25 mouse cellular contexts compared by ENCODE assay signal in the genomic region with DNA sequence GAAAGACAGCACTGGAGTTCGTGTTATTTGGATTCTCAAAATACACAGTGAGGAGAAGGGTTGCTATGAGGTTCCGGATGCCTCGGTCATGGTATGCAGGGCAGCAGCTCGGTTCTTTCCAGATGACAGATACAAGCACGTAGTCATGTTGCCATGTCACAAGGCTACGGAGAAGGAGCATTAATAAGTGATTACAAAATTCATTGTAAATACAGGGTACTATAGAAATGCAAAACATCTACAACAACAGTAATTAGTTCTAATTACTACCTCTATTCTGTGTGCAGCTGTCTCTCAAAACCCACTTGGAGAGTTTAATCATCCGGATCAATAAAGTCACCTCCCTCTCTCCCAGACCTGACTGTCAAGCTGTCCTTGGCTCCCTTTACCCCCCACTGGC. TPM values are rescaled to one million over a fixed set of nuclear protein-coding genes. Genes with fewer than 3 reads are reported as not detected.
"Had no signal": no experiment of that assay in that cellular context is flagged by ENCODE, and none has a peak within 500 bp of the region (broad histone marks: within the 10 kb centered on the region; RNA-seq: fewer than 3 reads in every experiment).

No protein-coding gene starts in this region.

- H3K27me3 ChIP-seq: kidney, embryonic 15.5 days; limb, embryonic 12.5 days; limb, embryonic 15.5 days; lung, embryonic 15.5 days; midbrain, embryonic 15.5 days; neural tube, embryonic 13.5 days; stomach, embryonic 15.5 days had no signal

- ATAC-seq: liver, postnatal 0 days; midbrain, embryonic 15.5 days had no signal

- H3K9ac ChIP-seq: kidney, embryonic 15.5 days; limb, embryonic 12.5 days; limb, embryonic 15.5 days; liver, embryonic 14.5 days; liver, postnatal 0 days; lung, embryonic 15.5 days; midbrain, embryonic 15.5 days; neural tube, embryonic 13.5 days; stomach, embryonic 15.5 days had no signal

- H3K36me3 ChIP-seq: kidney, embryonic 15.5 days; limb, embryonic 12.5 days; limb, embryonic 15.5 days; lung, embryonic 15.5 days; midbrain, embryonic 10.5 days; midbrain, embryonic 15.5 days; neural tube, embryonic 13.5 days; stomach, embryonic 15.5 days had no signal

- H3K9me3 ChIP-seq: kidney, embryonic 15.5 days; limb, embryonic 12.5 days; limb, embryonic 15.5 days; lung, embryonic 15.5 days; midbrain, embryonic 10.5 days; midbrain, embryonic 15.5 days; neural tube, embryonic 13.5 days; stomach, embryonic 15.5 days had no signal

- H3K4me3 ChIP-seq: kidney, embryonic 15.5 days; limb, embryonic 12.5 days; limb, embryonic 15.5 days; lung, embryonic 15.5 days; megakaryocyte, embryonic 14.5 days; midbrain, embryonic 10.5 days; midbrain, embryonic 15.5 days; myocyte; neural tube, embryonic 13.5 days; stomach, embryonic 15.5 days had no signal

- H3K4me2 ChIP-seq: kidney, embryonic 15.5 days; limb, embryonic 12.5 days; limb, embryonic 15.5 days; liver, embryonic 11.5 days; lung, embryonic 15.5 days; midbrain, embryonic 15.5 days; neural tube, embryonic 13.5 days; stomach, embryonic 15.5 days had no signal

- DNase-seq: kidney, adult 8-10 months; kidney, postnatal 10 days; kidney, postnatal 36 days; left cerebral cortex, postnatal 4 days; lung, postnatal 10 days; lung, postnatal 36 days; retina, postnatal 1 day; right cerebral cortex, postnatal 25 days; spleen, adult 18-20 months; thymus, postnatal 25 days had no signal

- H3K27ac ChIP-seq: kidney, embryonic 15.5 days; limb, embryonic 12.5 days; limb, embryonic 15.5 days; liver, embryonic 14.5 days; lung, embryonic 15.5 days; midbrain, embryonic 10.5 days; midbrain, embryonic 15.5 days; neural tube, embryonic 13.5 days; stomach, embryonic 15.5 days had no signal

- H3K4me1 ChIP-seq: kidney, embryonic 15.5 days; limb, embryonic 12.5 days; limb, embryonic 15.5 days; lung, embryonic 15.5 days; megakaryocyte, embryonic 14.5 days; midbrain, embryonic 15.5 days; stomach, embryonic 15.5 days had no signal

RNA-seq across cellular contexts. Expression of gene Fam205c, which starts 21.1 kb away (rescaled TPM):
- total RNA-seq: neutrophil, adult 5-6 weeks had no signal
- polyA plus RNA-seq: limb, embryonic 12.5 days; limb, embryonic 15.5 days; myocyte had no signal

RNA-seq across cellular contexts. Expression of gene Phf24, which starts 21.3 kb away (rescaled TPM):
- total RNA-seq: neutrophil, adult 5-6 weeks had no signal
- polyA plus RNA-seq: myocyte had no signal

RNA-seq across cellular contexts. Expression of gene Gm12394, which starts 38.5 kb away (rescaled TPM):
- total RNA-seq: neutrophil, adult 5-6 weeks had no signal
- polyA plus RNA-seq: limb, embryonic 15.5 days; myocyte; stomach, embryonic 15.5 days had no signal

RNA-seq across cellular contexts. Expression of gene Fam205a1, which starts 41.4 kb away (rescaled TPM):
- total RNA-seq: neutrophil, adult 5-6 weeks had no signal
- polyA plus RNA-seq: kidney, embryonic 15.5 days; limb, embryonic 12.5 days; limb, embryonic 15.5 days; lung, embryonic 15.5 days; midbrain, embryonic 10.5 days; midbrain, embryonic 15.5 days; myocyte; stomach, embryonic 15.5 days; thymus, postnatal 0 days had no signal
